Mouse (Mus musculus): ENCODE data around the gene Gm13693.

GRCm38 (mm10) chr2:83940931-83941361 is 20.4 kb upstream of the Gm13693 start, which contains the start of gene Zswim2:
- TF ChIP-seq POLR2A (IDR thresholded peaks at IDR 0.05; ENCODE audit: borderline replicate concordance, extremely low read depth, low read depth, low read length) = no peak
- no peak for TF ChIP-seq CTCF (IDR thresholded peaks at IDR 0.05; ENCODE audit: insufficient read depth, low read length)
